Mouse (Mus musculus): Measurements from ENCODE around the gene Cox17.

Cox17 gene

GRCm38 (mm10) chr16:38349881-38350280 lies 3.1 kb downstream of the Cox17 start:
- DNase-seq (ENCODE audit: low read depth, low spot score), result no peak

- no peak for DNase-seq (ENCODE audit: low read depth, low spot score)
These were observed 3.6 kb downstream of the Cox17 start for GRCm38 (mm10) chr16:38350361-38350855.

GRCm38 (mm10) chr16:38350939-38351338 lies 4.1 kb downstream of the Cox17 start:
- no peak for DNase-seq (ENCODE audit: low read depth, low spot score)

GRCm38 (mm10) chr16:38352031-38352430 lies 5.2 kb downstream of the Cox17 start:
- DNase-seq (ENCODE audit: low read depth, low spot score), result no peak

- DNase-seq (ENCODE audit: low read depth, low spot score), result no peak
These were observed 6.1 kb downstream of the Cox17 start for GRCm38 (mm10) chr16:38352851-38353250.

GRCm38 (mm10) chr16:38353642-38354041 lies 6.9 kb downstream of the Cox17 start:
- no peak for DNase-seq (ENCODE audit: low read depth, low spot score)

- DNase-seq (ENCODE audit: low read depth, low spot score), result no peak
These were observed 7.6 kb downstream of the Cox17 start for GRCm38 (mm10) chr16:38354185-38354913.

DNA sequence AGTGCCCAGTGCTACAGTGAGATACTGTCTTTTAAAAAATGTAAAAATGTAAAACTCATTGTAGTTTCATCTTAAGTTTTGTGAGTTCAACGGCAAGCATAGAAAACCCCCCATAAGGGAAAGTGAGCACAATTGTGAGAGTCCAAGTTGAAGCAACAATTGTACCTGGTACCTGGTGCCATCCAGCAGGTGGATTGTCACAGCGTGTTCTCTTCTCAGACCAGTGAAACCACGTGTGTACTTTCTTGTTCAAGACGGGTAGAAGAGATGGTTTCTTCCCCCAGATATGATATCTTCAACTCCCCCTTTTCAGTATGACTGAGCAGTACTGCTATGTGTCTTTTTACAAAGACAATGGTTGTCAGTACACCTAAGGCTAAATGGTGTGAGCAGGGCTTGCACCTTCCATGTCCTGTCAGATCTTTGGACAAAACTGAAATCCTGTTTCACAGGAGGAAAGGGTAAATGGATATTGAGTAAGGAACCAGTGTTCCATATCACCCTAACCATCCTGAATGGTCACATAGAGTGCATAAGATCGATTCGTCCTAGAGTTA lies 11.5 kb downstream of the Cox17 start:
- no peak for DNase-seq (ENCODE audit: low read depth, low spot score)

DNA sequence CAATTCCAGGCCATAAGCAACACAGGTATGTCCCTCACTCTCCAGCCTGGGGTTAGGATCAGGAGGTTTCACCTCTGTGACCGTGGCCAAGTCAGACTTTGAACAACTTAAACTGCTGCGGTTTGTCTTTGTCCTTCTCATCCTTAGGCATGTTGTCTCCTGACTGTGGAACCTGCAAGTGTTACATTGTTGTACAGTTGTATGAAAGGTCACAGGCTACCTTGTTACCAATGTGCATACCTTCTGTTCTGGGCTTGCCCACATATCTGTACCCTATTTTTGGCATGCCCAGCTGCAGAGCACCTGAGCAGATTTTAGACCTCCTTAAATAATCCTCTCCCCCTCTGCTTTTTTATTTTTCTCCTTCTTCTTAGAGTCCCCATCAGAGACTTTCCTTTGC lies 12.4 kb downstream of the Cox17 start:
- no peak for DNase-seq (ENCODE audit: low read depth, low spot score)

- no peak for DNase-seq (ENCODE audit: low read depth, low spot score)
These were observed 13.1 kb downstream of the Cox17 start for GRCm38 (mm10) chr16:38359857-38360256.

GRCm38 (mm10) chr16:38360317-38360716 lies 13.5 kb downstream of the Cox17 start:
- DNase-seq (ENCODE audit: low read depth, low spot score), result no peak

- DNase-seq (ENCODE audit: low read depth, low spot score), result no peak
These were observed 15.1 kb downstream of the Cox17 start, which contains the start of gene Popdc2 for GRCm38 (mm10) chr16:38361933-38362332. Gene Popdc2 (plus strand): TSS chr16:38362209.

- no peak for DNase-seq (ENCODE audit: low read depth, low spot score)
These were observed 15.9 kb downstream of the Cox17 start for GRCm38 (mm10) chr16:38362493-38363255.

- DNase-seq (ENCODE audit: low read depth, low spot score), result no peak
These were observed 16.4 kb downstream of the Cox17 start for GRCm38 (mm10) chr16:38363256-38363595.

GRCm38 (mm10) chr16:38363657-38364056 lies 16.9 kb downstream of the Cox17 start:
- DNase-seq (ENCODE audit: low read depth, low spot score), result no peak

DNA sequence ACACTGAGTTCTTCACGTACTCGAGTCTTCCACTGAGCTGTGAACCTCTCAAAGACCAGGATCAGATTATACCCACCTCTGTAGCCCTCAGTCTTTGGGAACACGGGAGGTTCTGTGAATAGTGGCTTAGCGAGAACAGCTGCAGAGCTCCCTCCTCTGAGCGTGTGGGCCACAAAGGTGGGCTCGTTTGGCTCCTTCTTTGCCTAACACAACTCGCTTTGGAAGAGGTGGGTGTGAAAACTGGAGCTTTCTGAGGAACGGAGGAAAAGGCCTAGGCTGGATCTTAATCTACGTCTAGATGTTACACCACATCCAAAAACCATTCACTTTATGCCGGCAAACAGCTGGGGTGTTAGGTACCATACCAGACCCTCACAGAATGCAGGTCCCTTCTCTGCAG lies 18.6 kb downstream of the Cox17 start:
- DNase-seq (ENCODE audit: low read depth, low spot score), result no peak

GRCm38 (mm10) chr16:38366231-38366630 lies 19.4 kb downstream of the Cox17 start:
- DNase-seq (ENCODE audit: low read depth, low spot score), result no peak

- DNase-seq (ENCODE audit: low read depth, low spot score), result no peak
These were observed 21.5 kb downstream of the Cox17 start for GRCm38 (mm10) chr16:38368336-38368735.

DNA sequence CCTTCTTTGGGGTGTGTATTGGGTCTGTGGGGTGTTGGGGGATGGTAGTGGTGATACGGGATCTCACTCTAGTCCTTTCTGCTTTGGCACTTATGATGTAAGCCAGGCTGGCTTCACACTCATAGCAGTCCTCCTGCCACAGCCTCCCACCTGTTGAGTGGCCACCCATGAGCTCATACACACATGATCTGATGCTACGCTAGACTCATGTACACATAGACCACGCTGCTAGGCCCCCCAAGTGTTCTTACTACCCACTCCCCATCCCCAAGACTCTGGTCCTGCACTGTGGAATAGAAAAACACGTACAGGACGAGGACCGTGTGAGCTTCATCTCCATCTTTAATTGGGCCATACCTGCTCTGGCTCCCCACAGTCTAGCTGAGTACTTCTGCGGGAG lies 22.2 kb downstream of the Cox17 start:
- DNase-seq (ENCODE audit: low read depth, low spot score), result no peak

DNA sequence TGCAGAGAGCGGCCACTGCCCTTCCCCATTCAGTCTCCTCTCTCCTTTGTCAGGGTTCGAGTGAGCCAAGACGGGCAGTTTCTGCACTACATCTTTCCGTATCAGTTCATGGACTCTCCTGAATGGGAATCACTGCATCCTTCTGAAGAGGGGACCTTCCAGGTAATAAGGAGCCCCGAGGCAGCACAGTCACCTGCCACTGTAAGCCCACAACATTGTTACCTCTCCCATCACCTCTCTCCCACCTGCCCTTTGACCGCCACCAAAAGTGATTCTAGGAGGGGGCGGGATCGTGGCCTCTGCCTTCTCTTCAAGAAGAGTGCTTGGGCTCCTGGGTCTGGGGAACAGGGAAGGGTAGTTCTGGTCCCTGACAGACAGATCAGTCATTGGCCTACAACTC lies 22.6 kb downstream of the Cox17 start:
- DNase-seq (ENCODE audit: low read depth, low spot score), result no peak

GRCm38 (mm10) chr16:38369992-38370484 lies 23.2 kb downstream of the Cox17 start:
- DNase-seq (ENCODE audit: low read depth, low spot score), result no peak

- no peak for DNase-seq (ENCODE audit: low read depth, low spot score)
These were observed 24.0 kb downstream of the Cox17 start for GRCm38 (mm10) chr16:38370633-38371374.
